Mouse (Mus musculus): ENCODE data around the gene Slc7a1. TPM values are rescaled to one million over a fixed set of nuclear protein-coding genes. Genes with fewer than 3 reads are reported as not detected.

The Slc7a1 gene
- polyA plus RNA-seq, 1 experiment = 8.8 TPM

DNA sequence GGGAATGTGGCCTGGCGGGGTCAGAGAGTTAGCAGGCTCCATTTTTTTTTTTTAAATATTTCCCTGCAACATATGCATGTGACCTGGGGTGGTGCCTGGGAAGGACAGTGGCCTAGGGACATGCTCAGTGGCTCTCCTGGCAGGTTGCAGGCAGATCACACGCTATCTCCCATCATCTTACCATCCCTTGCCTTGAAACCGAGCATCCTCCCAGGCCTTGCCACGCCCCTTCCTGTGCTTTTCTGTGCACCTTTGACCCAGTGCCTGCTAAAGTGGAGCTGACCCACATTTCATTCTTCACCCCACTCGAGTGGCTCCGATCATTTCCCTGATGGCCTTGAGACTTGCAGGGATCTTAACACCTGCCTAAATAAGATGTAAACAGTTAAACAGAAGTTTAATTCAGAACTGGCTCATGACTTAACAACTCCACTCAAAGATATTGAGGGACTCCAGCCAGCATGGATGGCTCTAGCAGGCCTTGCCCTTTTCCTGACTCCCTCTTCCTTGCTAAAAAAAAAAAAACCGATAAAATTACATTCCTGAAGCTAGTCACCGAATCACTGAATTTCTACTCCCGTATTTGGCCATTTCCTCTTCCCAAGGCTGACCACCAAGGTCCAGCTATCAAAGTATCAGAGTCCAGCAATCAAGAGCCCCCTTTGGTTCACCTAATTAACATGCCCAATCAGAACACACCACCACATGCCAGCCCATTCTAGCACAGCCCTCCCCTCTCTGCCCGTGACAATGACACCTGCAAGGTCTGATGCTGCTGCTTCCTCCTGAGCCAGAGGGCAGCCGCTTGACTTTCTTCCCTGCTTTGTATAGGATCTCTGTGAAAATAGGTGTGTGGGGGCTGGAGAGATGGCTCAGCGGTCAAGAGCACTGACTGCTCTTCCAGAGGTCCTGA, 27.4 kb downstream of the Slc7a1 start:
- Histone ChIP-seq H3K27me3 (ENCODE audit: control insufficient read depth, insufficient read depth, low read length) (no peaks in the 10 kb centered on the region), H3K4me3 (ENCODE audit: extremely low read depth, insufficient read depth, insufficient read length) (no peak overlapping the region), H3K36me3 (ENCODE audit: control insufficient read depth, insufficient read depth, low read length) (no peaks in the 10 kb centered on the region), H3K27ac (ENCODE audit: insufficient read depth, low read length) (no peak overlapping the region), H3K4me1 (ENCODE audit: control insufficient read depth, insufficient read depth, insufficient read length) (no peaks in the 10 kb centered on the region)
- no peak for TF ChIP-seq CTCF (IDR thresholded peaks at IDR 0.05; ENCODE audit: extremely low read depth, insufficient read depth, insufficient read length, insufficient replicate concordance)
- no peak for TF ChIP-seq POLR2A (IDR thresholded peaks at IDR 0.05; ENCODE audit: low read depth, low read length)
- no peak for DNase-seq (ENCODE audit: low read depth in 1 of 2, low spot score in 2 of 2)
- WGBS = 84% methylated on average over 12 of the region's 12 CpGs

DNA sequence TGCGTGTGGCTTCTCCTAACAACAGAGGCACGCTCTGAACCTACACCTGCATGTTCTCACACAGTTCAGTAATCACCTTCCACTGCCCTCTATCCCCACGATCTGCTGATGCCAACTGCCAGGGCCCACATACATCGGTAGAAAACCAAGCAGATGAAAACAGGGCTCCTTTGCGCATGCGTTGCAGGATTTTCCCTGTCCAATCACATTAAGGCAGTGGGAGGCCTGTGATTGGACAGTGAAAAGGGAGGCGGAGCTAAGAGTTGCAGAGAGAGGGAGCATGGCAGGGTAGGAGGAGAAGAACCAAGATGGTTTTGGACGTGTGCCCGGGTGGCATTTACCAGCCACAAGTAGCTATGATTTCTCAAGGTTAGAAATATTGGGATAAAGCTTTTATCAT, 28.3 kb downstream of the Slc7a1 start:
- Histone ChIP-seq H3K4me3 (ENCODE audit: extremely low read depth, insufficient read depth, insufficient read length) (no peak overlapping the region), H3K27ac (ENCODE audit: insufficient read depth, low read length) (no peak overlapping the region), H3K4me1 (ENCODE audit: control insufficient read depth, insufficient read depth, insufficient read length) (no peaks in the 10 kb centered on the region), H3K27me3 (ENCODE audit: control insufficient read depth, insufficient read depth, low read length) (no peaks in the 10 kb centered on the region), H3K36me3 (ENCODE audit: control insufficient read depth, insufficient read depth, low read length) (no peaks in the 10 kb centered on the region)
- TF ChIP-seq POLR2A (IDR thresholded peaks at IDR 0.05; ENCODE audit: low read depth, low read length) = no peak
- no peak for TF ChIP-seq CTCF (IDR thresholded peaks at IDR 0.05; ENCODE audit: extremely low read depth, insufficient read depth, insufficient read length, insufficient replicate concordance)
- DNase-seq (ENCODE audit: low read depth in 1 of 2, low spot score in 2 of 2) = no peak
- WGBS = 93% methylated on average over 9 of the region's 9 CpGs

DNA sequence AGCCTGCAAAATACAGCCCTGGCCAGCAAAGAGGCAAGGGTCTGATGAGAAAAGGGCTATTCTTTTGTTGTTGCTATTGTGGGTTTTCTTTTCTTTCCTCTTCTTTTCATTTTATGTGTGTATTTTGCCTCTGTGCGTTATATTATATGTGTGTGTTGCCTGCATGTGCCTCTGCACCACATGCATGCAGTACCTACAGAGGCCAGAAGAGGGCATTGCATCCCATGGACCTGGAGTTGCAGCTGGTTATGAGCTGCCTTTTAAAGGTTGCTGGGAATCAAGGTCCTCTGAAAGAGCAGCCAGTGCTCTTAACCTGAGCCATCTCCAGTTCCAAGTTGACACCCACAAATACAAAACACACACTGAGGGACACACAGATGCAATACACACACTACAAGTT, 29.1 kb downstream of the Slc7a1 start:
- no peaks in the 10 kb centered on the region for H3K36me3 ChIP-seq (ENCODE audit: control insufficient read depth, insufficient read depth, low read length)
- WGBS = 97% methylated on average over 1 of the region's 1 CpGs
- H3K27ac ChIP-seq (ENCODE audit: insufficient read depth, low read length) = no peak overlapping the region
- no peak overlapping the region for H3K4me3 ChIP-seq (ENCODE audit: extremely low read depth, insufficient read depth, insufficient read length)
- no peaks in the 10 kb centered on the region for H3K4me1 ChIP-seq (ENCODE audit: control insufficient read depth, insufficient read depth, insufficient read length)
- no peaks in the 10 kb centered on the region for H3K27me3 ChIP-seq (ENCODE audit: control insufficient read depth, insufficient read depth, low read length)
- no peak for TF ChIP-seq POLR2A (IDR thresholded peaks at IDR 0.05; ENCODE audit: low read depth, low read length)
- TF ChIP-seq CTCF (IDR thresholded peaks at IDR 0.05; ENCODE audit: extremely low read depth, insufficient read depth, insufficient read length, insufficient replicate concordance) = peak; percentile 35; the same call in 1 of the 2 replicates
- DNase-seq (ENCODE audit: low read depth in 1 of 2, low spot score in 2 of 2) = peak in 1 of 2 experiments; percentile 39

DNA sequence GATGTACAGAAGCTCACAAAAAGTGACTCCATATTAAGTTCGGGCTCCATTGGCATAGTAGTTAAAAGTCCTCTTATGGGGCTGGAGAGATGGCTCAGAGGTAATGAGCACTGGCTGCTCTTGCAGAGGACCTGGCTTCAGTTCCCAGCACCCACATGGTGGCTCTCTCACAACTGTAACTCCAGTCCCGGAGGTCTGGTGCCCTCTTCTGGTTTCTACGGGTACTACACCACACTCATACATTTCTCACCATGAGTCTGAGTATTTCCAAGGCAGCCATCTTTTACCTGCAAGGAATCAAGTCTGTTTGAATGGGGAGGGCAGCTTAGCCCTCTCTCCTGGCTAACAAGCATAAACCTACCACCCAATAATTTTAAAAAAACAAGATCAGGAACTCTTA, 30.5 kb downstream of the Slc7a1 start:
- Histone ChIP-seq H3K36me3 (ENCODE audit: control insufficient read depth, insufficient read depth, low read length) (no peaks in the 10 kb centered on the region), H3K27ac (ENCODE audit: insufficient read depth, low read length) (no peak overlapping the region), H3K4me3 (ENCODE audit: extremely low read depth, insufficient read depth, insufficient read length) (no peak overlapping the region), H3K27me3 (ENCODE audit: control insufficient read depth, insufficient read depth, low read length) (no peaks in the 10 kb centered on the region), H3K4me1 (ENCODE audit: control insufficient read depth, insufficient read depth, insufficient read length) (no peaks in the 10 kb centered on the region)
- TF ChIP-seq CTCF (IDR thresholded peaks at IDR 0.05; ENCODE audit: extremely low read depth, insufficient read depth, insufficient read length, insufficient replicate concordance) (no peak), POLR2A (IDR thresholded peaks at IDR 0.05; ENCODE audit: low read depth, low read length) (no peak)
- WGBS = 94% methylated on average over 3 of the region's 3 CpGs
- no peak for DNase-seq (ENCODE audit: low read depth in 1 of 2, low spot score in 2 of 2)

DNA sequence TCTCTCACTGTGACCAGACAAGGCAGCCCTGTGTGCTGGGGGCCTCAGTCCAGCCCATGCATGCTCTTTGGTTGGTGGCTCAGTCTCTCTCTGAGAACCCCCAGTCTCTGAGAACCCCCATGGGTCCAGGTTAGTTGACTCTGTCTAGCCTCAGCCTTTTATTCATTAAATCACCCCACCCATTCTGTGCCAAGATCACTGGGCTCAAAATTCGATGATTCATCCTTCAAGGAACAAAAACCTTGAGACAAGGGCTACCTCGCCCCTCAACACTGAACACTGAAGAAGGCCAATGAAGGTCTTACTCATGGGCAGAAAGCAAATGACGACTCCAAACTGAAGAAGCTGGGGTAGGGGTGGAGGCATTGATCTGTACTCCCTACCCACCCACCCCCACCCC, 31.9 kb downstream of the Slc7a1 start:
- WGBS = 70% methylated on average over 3 of the region's 3 CpGs
- Histone ChIP-seq H3K4me3 (ENCODE audit: extremely low read depth, insufficient read depth, insufficient read length) (no peak overlapping the region), H3K27me3 (ENCODE audit: control insufficient read depth, insufficient read depth, low read length) (no peaks in the 10 kb centered on the region), H3K27ac (ENCODE audit: insufficient read depth, low read length) (no peak overlapping the region), H3K4me1 (ENCODE audit: control insufficient read depth, insufficient read depth, insufficient read length) (no peaks in the 10 kb centered on the region), H3K36me3 (ENCODE audit: control insufficient read depth, insufficient read depth, low read length) (peaks cover 1% of the 10 kb centered on the region; the same call in 1 of the 2 replicates)
- TF ChIP-seq CTCF (IDR thresholded peaks at IDR 0.05; ENCODE audit: extremely low read depth, insufficient read depth, insufficient read length, insufficient replicate concordance) (no peak), POLR2A (IDR thresholded peaks at IDR 0.05; ENCODE audit: low read depth, low read length) (no peak)
- no peak for DNase-seq (ENCODE audit: low read depth in 1 of 2, low spot score in 2 of 2)

DNA sequence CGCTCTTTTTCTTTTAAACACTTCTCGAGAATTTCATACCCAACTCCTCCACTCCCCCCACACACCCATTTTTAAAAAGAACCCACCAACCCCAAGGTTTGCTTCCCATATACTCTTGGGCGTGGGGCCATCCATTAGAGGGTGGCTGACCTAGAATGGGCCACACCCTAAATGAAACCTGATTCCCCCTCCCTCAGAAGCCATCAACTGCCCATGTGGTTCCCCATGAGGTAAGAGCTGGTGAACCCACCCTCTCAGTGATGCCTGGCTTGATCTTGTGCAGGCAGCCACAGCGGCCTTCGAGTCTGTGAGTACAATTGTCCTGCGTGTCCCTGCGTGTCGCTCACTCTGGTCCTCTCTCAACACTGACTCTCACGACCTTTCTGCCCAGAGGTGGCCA, 33.2 kb downstream of the Slc7a1 start:
- no peaks in the 10 kb centered on the region for H3K4me1 ChIP-seq (ENCODE audit: control insufficient read depth, insufficient read depth, insufficient read length)
- WGBS = 91% methylated on average over 9 of the region's 9 CpGs
- no peak overlapping the region for H3K27ac ChIP-seq (ENCODE audit: insufficient read depth, low read length)
- peaks cover 3% of the 10 kb centered on the region; the same call in 1 of the 2 replicates for H3K36me3 ChIP-seq (ENCODE audit: control insufficient read depth, insufficient read depth, low read length)
- no peaks in the 10 kb centered on the region for H3K27me3 ChIP-seq (ENCODE audit: control insufficient read depth, insufficient read depth, low read length)
- no peak overlapping the region for H3K4me3 ChIP-seq (ENCODE audit: extremely low read depth, insufficient read depth, insufficient read length)
- DNase-seq (ENCODE audit: low read depth in 1 of 2, low spot score in 2 of 2) = no peak
- TF ChIP-seq POLR2A (IDR thresholded peaks at IDR 0.05; ENCODE audit: low read depth, low read length) (no peak), CTCF (IDR thresholded peaks at IDR 0.05; ENCODE audit: extremely low read depth, insufficient read depth, insufficient read length, insufficient replicate concordance) (no peak)

Measured in spleen, adult 2 months (tissue).